Mouse (Mus musculus): ENCODE results near the gene Tmem123.

The Tmem123 gene

DNA sequence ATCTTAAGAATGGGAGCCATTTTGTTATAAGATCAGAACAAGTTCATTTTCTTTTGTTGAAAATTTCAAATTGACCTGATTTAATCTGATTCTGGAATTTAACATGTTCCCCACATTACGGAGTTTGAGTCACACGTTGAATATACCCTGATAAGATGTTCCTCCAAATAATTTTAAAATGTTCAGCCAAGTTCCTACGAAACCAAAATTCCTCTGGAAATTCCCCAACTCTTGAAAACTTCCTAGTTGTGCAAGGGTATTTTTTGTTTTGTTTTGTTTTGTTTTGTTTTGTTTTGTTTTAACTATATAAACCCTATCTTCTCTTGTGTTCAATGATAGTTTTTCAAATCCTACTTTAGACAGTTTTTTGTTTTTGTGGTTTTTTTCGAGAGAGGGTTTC, 64.9 kb downstream of the Tmem123 start:
- no peak for DNase-seq (ENCODE audit: low read depth)

DNA sequence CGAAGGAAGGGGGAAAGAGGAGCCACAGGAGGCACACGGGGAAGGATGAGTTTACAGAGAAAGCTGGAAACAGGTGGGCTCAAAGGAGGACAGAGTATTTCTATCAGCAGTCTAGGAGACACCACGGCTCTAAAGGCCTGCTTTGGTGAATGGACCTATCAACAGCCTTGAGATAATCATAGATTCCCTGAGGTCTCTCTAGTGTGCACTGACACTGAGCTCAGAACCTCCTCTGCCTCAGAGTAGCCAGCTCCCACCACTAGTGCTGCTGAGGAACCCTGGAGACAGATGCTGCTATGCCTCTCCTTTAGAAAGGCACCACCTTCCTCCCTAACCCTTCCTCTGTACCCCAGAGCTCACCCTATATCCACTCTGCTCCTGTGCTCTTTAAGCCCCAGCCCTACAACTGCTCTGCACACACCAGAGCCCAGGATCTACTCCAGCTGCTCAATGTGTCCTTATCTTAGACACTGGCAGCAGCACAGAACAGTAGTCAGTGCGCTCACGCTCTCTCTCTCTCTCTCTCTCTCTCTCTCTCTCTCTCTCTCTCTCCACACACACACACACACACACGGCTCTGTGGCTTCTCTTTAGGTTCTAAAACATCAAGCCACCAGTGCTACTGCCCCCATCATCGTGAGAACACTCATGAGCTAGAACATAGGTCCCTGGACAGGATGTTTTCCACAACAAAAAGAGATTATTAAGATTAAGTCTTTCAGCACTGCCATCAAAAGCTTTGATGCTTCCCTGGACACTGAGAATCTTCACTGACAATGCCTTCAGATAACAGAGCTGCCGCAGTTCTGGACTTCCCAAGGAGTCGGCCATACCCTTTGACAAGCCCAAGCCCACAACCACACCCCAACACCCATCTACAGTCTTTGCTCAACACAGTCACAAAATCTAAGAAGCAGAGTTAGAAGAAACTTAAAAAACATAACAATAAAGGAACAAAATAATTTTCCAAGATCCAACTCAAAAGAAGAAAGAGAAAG, 66.0 kb downstream of the Tmem123 start:
- DNase-seq (ENCODE audit: low read depth): no peak

DNA sequence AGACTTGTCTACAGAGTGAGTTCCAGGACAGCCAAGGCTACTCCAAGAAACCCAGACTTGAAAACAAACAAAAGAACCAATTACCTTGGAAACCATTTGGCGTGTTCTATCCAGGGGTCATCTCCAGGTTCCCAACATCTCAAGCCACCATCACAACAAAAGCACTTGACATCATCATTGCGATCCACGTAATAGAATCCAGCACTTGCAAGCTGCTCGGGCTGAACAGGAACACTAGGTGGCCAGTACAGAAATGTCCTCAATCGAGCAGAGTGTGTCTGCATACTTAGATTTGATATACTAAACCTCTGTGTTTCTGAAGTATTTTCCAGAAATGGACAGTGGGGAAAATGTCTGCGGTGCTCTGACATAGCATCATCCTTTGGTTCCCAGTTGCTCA, 69.6 kb downstream of the Tmem123 start:
- DNase-seq (ENCODE audit: low read depth): no peak

DNA sequence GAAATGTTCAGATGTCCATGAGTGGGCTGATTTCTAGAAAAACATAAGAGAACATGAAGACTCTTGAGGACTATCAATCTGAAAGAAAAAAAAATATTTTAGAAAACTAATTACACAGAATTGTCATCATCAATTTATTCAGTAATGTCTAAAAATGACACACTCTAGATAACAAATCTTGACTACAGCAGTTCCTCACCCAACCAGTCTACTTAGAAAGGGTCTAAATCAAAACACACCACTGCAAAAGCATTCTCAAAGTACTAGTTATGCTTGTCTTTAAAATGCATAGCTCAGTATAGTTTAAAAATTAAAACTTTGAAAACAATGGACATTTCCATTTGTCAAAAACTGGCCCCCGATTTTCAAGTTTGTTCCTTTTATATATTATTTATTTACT, 71.5 kb downstream of the Tmem123 start:
- DNase-seq (ENCODE audit: low read depth): no peak

DNA sequence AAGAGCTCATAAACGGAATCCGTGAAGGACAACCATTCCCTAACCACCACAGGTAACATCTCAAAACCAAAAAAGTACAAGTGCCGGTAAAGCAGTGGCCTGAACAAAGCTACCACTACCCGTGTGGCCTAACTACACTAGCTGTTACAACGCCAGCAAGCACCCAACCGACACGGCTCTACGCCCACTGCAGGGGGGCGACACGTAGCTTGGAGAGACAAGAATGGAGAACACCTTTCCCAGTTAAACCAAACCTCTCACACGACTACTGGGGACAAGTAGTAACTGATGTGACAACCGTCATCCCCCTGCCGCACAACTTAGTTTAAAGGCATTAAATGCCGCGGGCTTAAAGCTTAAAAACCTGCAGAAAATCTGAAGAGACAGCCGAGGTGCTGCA, 72.5 kb downstream of the Tmem123 start:
- no peak for DNase-seq (ENCODE audit: low read depth)

DNA sequence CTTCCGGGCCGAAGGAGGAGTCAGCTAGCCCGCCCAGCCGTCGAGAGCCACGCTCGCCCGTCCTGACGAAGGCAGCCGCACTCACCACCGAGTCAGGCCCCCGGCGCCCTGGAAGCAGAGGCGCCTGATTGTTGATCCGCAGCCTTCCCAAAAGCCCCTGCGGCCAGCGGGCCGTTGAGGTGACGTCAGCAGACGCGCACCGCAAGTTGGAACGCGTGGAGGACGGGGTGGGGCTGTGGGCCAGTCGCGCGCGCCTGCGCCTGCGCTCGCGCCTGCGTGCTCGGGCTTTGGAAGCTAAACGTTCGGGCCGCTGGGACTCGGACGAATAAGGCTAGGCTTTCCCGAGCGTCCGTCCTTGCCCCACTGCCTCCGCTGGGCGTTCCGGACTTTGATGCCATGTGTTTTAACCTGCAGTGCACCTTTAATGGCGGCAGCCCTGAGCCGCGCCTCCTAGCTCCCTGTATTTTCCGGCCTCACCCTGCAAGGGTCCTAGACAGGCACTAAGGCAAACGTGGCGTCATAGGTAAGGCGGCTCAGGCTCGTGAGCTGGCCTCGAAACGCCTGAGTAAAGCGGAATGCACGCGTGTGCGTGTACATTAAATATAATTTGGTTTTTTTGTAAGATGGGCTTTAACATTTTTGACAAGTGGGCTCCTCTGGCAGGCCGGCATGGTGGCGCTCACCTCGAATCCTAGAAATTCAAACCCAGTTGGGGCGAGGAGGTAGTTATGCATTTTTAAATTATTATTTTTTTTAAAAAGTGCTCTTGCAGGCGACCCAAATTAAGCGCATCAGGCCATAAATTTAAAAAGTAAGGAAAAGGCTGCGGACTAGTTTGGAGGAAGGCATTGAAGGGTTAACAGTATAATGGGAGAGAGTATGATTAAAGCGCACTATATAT, 73.3 kb downstream of the Tmem123 start, which contains the start of gene Birc2:
Gene Birc2 (minus strand): TSS at position 160 of the 901 bp plus-strand sequence.
- DNase-seq (ENCODE audit: low read depth): peak; percentile 96

DNA sequence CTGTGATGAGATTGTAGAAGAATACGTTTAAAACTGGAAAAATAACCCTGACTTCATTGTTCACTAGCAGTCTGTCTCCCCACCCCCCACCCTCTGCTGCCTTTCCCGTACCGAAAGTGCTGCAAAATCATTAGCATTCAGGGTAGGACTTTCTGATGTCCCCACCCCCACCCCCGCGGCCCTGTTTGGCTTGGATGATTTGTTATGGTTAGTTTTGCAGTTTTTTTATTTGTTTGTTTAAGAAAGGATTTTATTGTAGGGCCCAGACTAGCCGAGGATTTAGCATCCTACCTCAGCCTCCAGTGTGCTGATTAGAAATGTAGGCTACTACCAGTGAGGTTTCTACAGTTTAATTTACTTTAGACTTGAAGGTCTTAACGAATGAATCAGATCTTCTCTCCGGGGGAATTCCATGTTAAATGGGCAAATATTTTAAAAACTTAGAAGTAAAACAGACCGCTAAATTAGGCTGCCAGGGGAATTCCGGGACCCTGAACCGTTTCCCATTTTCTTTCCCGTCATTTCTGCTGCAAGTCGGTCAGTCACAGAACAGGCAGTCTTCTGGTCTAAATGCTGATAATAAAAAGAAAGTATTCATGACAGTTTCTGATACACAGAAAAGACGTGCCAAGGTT, 74.1 kb downstream of the Tmem123 start:
- DNase-seq (ENCODE audit: low read depth): peak; percentile 54

DNA sequence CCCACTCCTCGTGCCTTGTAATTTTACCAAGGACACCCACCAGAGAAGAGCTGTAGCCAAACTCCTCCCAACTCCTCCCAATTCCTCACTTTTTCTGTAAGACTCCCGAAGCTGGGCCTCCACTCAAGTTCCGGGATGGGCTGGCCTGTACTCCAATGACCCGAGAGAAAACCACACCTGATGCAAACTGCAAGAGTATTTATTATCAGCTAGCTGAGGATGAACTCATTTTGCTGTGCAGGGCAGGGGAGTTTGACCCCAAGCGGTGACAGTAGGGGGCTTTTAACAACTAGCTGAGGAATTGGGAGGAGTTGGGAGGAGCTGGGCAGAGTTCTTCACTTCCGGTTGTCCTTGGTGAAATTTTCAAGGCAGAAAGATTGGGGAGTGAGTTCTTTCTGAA, 77.4 kb downstream of the Tmem123 start:
- no peak for DNase-seq (ENCODE audit: low read depth)

Measured in fibroblast of lung, adult 2 months (primary cell).